Mouse (Mus musculus) CH12.LX (cell line): Measurements from ENCODE around the gene Zfhx3. TPM values are rescaled to one million over a fixed set of nuclear protein-coding genes. Genes with fewer than 3 reads are reported as not detected.

Experiments used
- DNase-seq: peaks from one replicate; pipeline ENCODE4 v3.0.0-alpha.2; 2013; ENCODE audit errors: extremely low read depth
- H3K27ac ChIP-seq: 2 replicates; pipeline ENCODE4 v1.5.1; 2012; ENCODE audit warnings: low read depth, mild to moderate bottlenecking, control low read depth, moderate library complexity; ENCODE audit not compliant: insufficient read depth
- H3K27me3 ChIP-seq: replicated peaks from 2 replicates; pipeline ENCODE3; 2012; ENCODE audit warnings: inconsistent platforms
- H3K36me3 ChIP-seq, 2 experiments: replicated peaks in 1 of 2; 2 replicates each; pipeline versions ENCODE3 to v1.6.1; 2012; ENCODE audit warnings: inconsistent platforms in 1 of 2, low read length in 1 of 2, mild to moderate bottlenecking in 1 of 2, mixed read lengths in 1 of 2, moderate library complexity in 1 of 2; ENCODE audit not compliant: control insufficient read depth in 1 of 2, insufficient read depth in 1 of 2
- H3K4me1 ChIP-seq, 2 experiments: 2 replicates each; pipeline ENCODE4 v1.6.1; 2012; ENCODE audit warnings: inconsistent platforms in 1 of 2, moderate library complexity in 1 of 2; ENCODE audit not compliant: insufficient read depth in 2 of 2, control insufficient read depth in 1 of 2
- H3K4me2 ChIP-seq: 2 replicates; pipeline ENCODE4 v1.6.1; 2012; ENCODE audit warnings: low read depth, mild to moderate bottlenecking, control low read depth; ENCODE audit not compliant: poor library complexity, insufficient read depth, severe bottlenecking
- H3K4me3 ChIP-seq, 3 experiments: fragments of 150-350 bp in 1 of 3; sonication (generic) in 1 of 3; replicated peaks in 1 of 3; 2 replicates each; pipeline versions ENCODE3 to v1.5.1; 2011 to 2012; ENCODE audit warnings: low read depth in 2 of 3, low read length in 2 of 3, mild to moderate bottlenecking in 2 of 3, moderate library complexity in 2 of 3, control low read depth in 1 of 3, improper control_type of control experiment in 1 of 3, inconsistent platforms in 1 of 3, mixed read lengths in 1 of 3; ENCODE audit not compliant: poor library complexity in 1 of 3
- H3K79me2 ChIP-seq: replicated peaks from 2 replicates; pipeline ENCODE4 v1.6.1; 2012; ENCODE audit warnings: mild to moderate bottlenecking, moderate library complexity; ENCODE audit not compliant: control insufficient read depth, poor library complexity, insufficient read depth, severe bottlenecking; ENCODE audit errors: extremely low read depth
- H3K9ac ChIP-seq: 2 replicates; pipeline ENCODE4 v1.6.1; 2012; ENCODE audit warnings: low read depth, mild to moderate bottlenecking, control low read depth, moderate library complexity; ENCODE audit not compliant: insufficient read depth
- H3K9me3 ChIP-seq: replicated peaks from 2 replicates; pipeline ENCODE3; 2012; ENCODE audit warnings: low read length, inconsistent platforms, mixed read lengths
- BHLHE40 ChIP-seq: IDR thresholded peaks from 2 replicates; pipeline ENCODE4 v1.6.1; 2011; ENCODE audit warnings: mild to moderate bottlenecking, low read depth, low read length, improper control_type of control experiment
- CHD1 ChIP-seq: IDR thresholded peaks from 2 replicates; pipeline ENCODE4 v1.6.1; 2012; ENCODE audit warnings: low read depth, low read length, improper control_type of control experiment, inconsistent platforms
- E2F4 ChIP-seq: IDR thresholded peaks from 2 replicates; pipeline ENCODE4 v1.6.1; 2011; ENCODE audit warnings: low read depth, low read length, improper control_type of control experiment; ENCODE audit not compliant: insufficient replicate concordance
- EP300 ChIP-seq: IDR thresholded peaks from 2 replicates; pipeline ENCODE4 v1.6.1; 2011; ENCODE audit warnings: low read length, improper control_type of control experiment
- ETS1 ChIP-seq: conservative IDR thresholded peaks from 2 replicates; pipeline ENCODE4 v1.6.1; 2012; ENCODE audit warnings: low read depth, mild to moderate bottlenecking, inconsistent platforms, low read length, improper control_type of control experiment, moderate library complexity
- IRF4 ChIP-seq: IDR thresholded peaks from 2 replicates; pipeline ENCODE4 v1.6.1; 2014; ENCODE audit warnings: low read depth, mild to moderate bottlenecking, inconsistent platforms, low read length, improper control_type of control experiment
- JUN ChIP-seq: IDR thresholded peaks from 2 replicates; pipeline ENCODE4 v1.6.1; 2011; ENCODE audit warnings: low read depth, mild to moderate bottlenecking, low read length, improper control_type of control experiment, moderate library complexity; ENCODE audit not compliant: insufficient read depth
- MAX ChIP-seq: IDR thresholded peaks from 2 replicates; pipeline ENCODE4 v1.6.1; 2011; ENCODE audit warnings: low read length, improper control_type of control experiment
- MXI1 ChIP-seq: IDR thresholded peaks from 2 replicates; pipeline ENCODE4 v1.6.1; 2011; ENCODE audit warnings: mild to moderate bottlenecking, low read depth, low read length, improper control_type of control experiment
- MYC ChIP-seq: IDR thresholded peaks from 2 replicates; pipeline ENCODE4 v1.6.1; 2011; ENCODE audit warnings: low read depth, mild to moderate bottlenecking, improper control_type of control experiment, low read length
- NRF1 ChIP-seq: IDR thresholded peaks from 2 replicates; pipeline ENCODE4 v1.6.1; 2014; ENCODE audit warnings: low read depth, mild to moderate bottlenecking, inconsistent platforms, low read length, improper control_type of control experiment, moderate library complexity
- RCOR1 ChIP-seq: conservative IDR thresholded peaks from 2 replicates; pipeline ENCODE4 v1.6.1; 2012; ENCODE audit warnings: low read depth, mild to moderate bottlenecking, inconsistent platforms, low read length, improper control_type of control experiment
- SIN3A ChIP-seq: IDR thresholded peaks from 2 replicates; pipeline ENCODE4 v1.6.1; 2012; ENCODE audit warnings: low read length, improper control_type of control experiment, inconsistent platforms
- TBP ChIP-seq: conservative IDR thresholded peaks from 2 replicates; pipeline ENCODE4 v1.6.1; 2011; ENCODE audit warnings: low read depth, low read length, improper control_type of control experiment
- TCF12 ChIP-seq: IDR thresholded peaks from 2 replicates; pipeline ENCODE4 v1.6.1; 2014; ENCODE audit warnings: low read depth, mild to moderate bottlenecking, inconsistent platforms, low read length, improper control_type of control experiment
- UBTF ChIP-seq: IDR thresholded peaks from 2 replicates; pipeline ENCODE4 v1.6.1; 2012; ENCODE audit warnings: low read depth, mild to moderate bottlenecking, inconsistent platforms, low read length, improper control_type of control experiment, moderate library complexity
- USF1 ChIP-seq: IDR thresholded peaks from 2 replicates; pipeline ENCODE4 v1.6.1; 2014; ENCODE audit warnings: low read depth, mild to moderate bottlenecking, inconsistent platforms, low read length, improper control_type of control experiment
- ZNF384 ChIP-seq: IDR thresholded peaks from 2 replicates; pipeline ENCODE4 v1.6.1; 2012; ENCODE audit warnings: low read depth, low read length, improper control_type of control experiment, inconsistent platforms
- dilution Hi-C: fragments of 300-500 bp; cut with MboI; formaldehyde crosslinking; loops from 2 replicates; pipeline ENCODE4 v1.14.3; 2020; ENCODE audit warnings: low sequenced_read_pairs; ENCODE audit not compliant: extremely low pct_unique_long_range_greater_than_20kb, extremely low pct_ligation_motif_present
- in situ Hi-C: fragments of 300-500 bp; cut with MboI; formaldehyde crosslinking; loops from 3 replicates; pipeline ENCODE4 v1.14.3; 2019; ENCODE audit warnings: low sequenced_read_pairs, low pct_ligation_motif_present, low pct_unique_long_range_greater_than_20kb, mixed read lengths
- polyA plus RNA-seq: library from polyadenylated mRNA; unstranded; fragments of >175 nt; gene quantifications from 2 replicates; pipeline ENCODE4 v1.2.1, GENCODE M21; 2012; ENCODE audit warnings: low read depth; ENCODE audit not compliant: insufficient read length
- total RNA-seq, 2 experiments: library from RNA; depleted of rRNA; stranded (reverse); fragments of 300-350 nt in 1 of 2; fragments of >200 nt in 1 of 2; gene quantifications; 2 replicates each; pipeline ENCODE4 v1.2.3; 2012 to 2014

The Zfhx3 gene
- total and polyA plus RNA-seq, 3 experiments = 0.05 to 0.76 (median 0.68) TPM

- in situ Hi-C loops = no loop called here
These were observed 343.7 kb downstream of the Zfhx3 start for GRCm38 (mm10) chr8:108286117-108286516.

GRCm38 (mm10) chr8:108300964-108301615 lies 358.6 kb downstream of the Zfhx3 start:
- no peaks in the 10 kb centered on the region for H3K4me1 ChIP-seq
- no peak overlapping the region for H3K27ac ChIP-seq
- dilution Hi-C loops = no loop called here
- no peaks in the 10 kb centered on the region for H3K79me2 ChIP-seq
- TF ChIP-seq NRF1 (no peak), MYC (no peak), ETS1 (no peak), RCOR1 (no peak), MXI1 (no peak), E2F4 (no peak), SIN3A (no peak), TBP (no peak), CHD1 (no peak), ZNF384 (no peak), JUN (no peak)
- no peak overlapping the region for H3K9ac ChIP-seq
- no peaks in the 10 kb centered on the region for H3K36me3 ChIP-seq
- no peaks in the 10 kb centered on the region for H3K27me3 ChIP-seq
- no peak for DNase-seq
- H3K4me3 ChIP-seq = no peak overlapping the region
- in situ Hi-C loops = no loop called here
- H3K9me3 ChIP-seq = no peaks in the 10 kb centered on the region
- H3K4me2 ChIP-seq = no peak overlapping the region

More at GRCm38 (mm10) chr8:108286117-108286516, 343.7 kb downstream of the Zfhx3 start:
- Histone ChIP-seq H3K4me2 (peak overlapping the region; percentile 46; the same call in 1 of the 2 replicates), H3K27me3 (no peaks in the 10 kb centered on the region), H3K79me2 (no peaks in the 10 kb centered on the region), H3K4me3 (no peak overlapping the region), H3K27ac (no peak overlapping the region), H3K9ac (no peak overlapping the region), H3K4me1 (peaks cover 2 to 23% of the 10 kb centered on the region in 2 experiments; a peak in 3 of 4 replicates), H3K9me3 (no peaks in the 10 kb centered on the region), H3K36me3 (no peaks in the 10 kb centered on the region)
- TF ChIP-seq USF1 = no peak
- TF ChIP-seq MYC = 0 out of 2 replicates have a peak, but pooled peaks have one; percentile 14
- TF ChIP-seq MAX = 0 out of 2 replicates have a peak, but pooled peaks have one; percentile 30
- TF ChIP-seq TCF12 = peak; percentile 42; the same call in 1 of the 2 replicates
- TF ChIP-seq IRF4 = 0 out of 2 replicates have a peak, but pooled peaks have one; percentile 19
- 0 out of 2 replicates have a peak, but pooled peaks have one; percentile 24 for TF ChIP-seq SIN3A
- no peak for TF ChIP-seq UBTF
- TF ChIP-seq EP300 = peak; percentile 75
- peak; percentile 69 for TF ChIP-seq BHLHE40
- TF ChIP-seq ETS1 = peak; percentile 46
- peak; percentile 82 for DNase-seq
- dilution Hi-C loops = no loop called here
